Mouse (Mus musculus) neural tube, embryonic 10.5 days (tissue): ENCODE measurements around the gene Jmjd6.
"Not testable (repeated sequence)": the region's sequence is repeated elsewhere in the genome, so short reads cannot be mapped to it uniquely, and the experiment has no call there.

Source experiments
- DNase-seq: peaks from one replicate; pipeline ENCODE4 v3.0.0-alpha.2; 2017; ENCODE audit warnings: low spot score; ENCODE audit errors: extremely low spot score

Gene Jmjd6

GRCm38 (mm10) chr11:116825230-116825629, 18.0 kb downstream of the Jmjd6 start:
- peak; percentile 23 for DNase-seq

GRCm38 (mm10) chr11:116823885-116824284, 19.4 kb downstream of the Jmjd6 start:
- not testable (repeated sequence) for DNase-seq

GRCm38 (mm10) chr11:116823255-116823654, 20.0 kb downstream of the Jmjd6 start:
- no peak for DNase-seq

- no peak for DNase-seq
Observed at GRCm38 (mm10) chr11:116822626-116823025, 20.6 kb downstream of the Jmjd6 start.

GRCm38 (mm10) chr11:116822215-116822614, 21.0 kb downstream of the Jmjd6 start:
- DNase-seq: no peak

- no peak for DNase-seq
Observed at GRCm38 (mm10) chr11:116821057-116821940, 21.9 kb downstream of the Jmjd6 start.

GRCm38 (mm10) chr11:116819932-116820593, 23.2 kb downstream of the Jmjd6 start:
- no peak for DNase-seq

- no peak for DNase-seq
Observed at GRCm38 (mm10) chr11:116818722-116819121, 24.5 kb downstream of the Jmjd6 start.

- no peak for DNase-seq
Observed at GRCm38 (mm10) chr11:116817567-116817966, 25.7 kb downstream of the Jmjd6 start.

- DNase-seq: no peak
Observed at GRCm38 (mm10) chr11:116816769-116817168, 26.5 kb downstream of the Jmjd6 start.

GRCm38 (mm10) chr11:116814884-116815415, 28.3 kb downstream of the Jmjd6 start:
- DNase-seq: no peak

GRCm38 (mm10) chr11:116814076-116814883, 29.0 kb downstream of the Jmjd6 start:
- peak; percentile 67 for DNase-seq

- no peak for DNase-seq
Observed at GRCm38 (mm10) chr11:116813610-116814009, 29.6 kb downstream of the Jmjd6 start.

GRCm38 (mm10) chr11:116812793-116813529, 30.3 kb downstream of the Jmjd6 start:
- DNase-seq: peak; percentile 63

GRCm38 (mm10) chr11:116810983-116811901, 32.0 kb downstream of the Jmjd6 start:
- peak; percentile 78 for DNase-seq

- no peak for DNase-seq
Observed at GRCm38 (mm10) chr11:116810528-116810927, 32.7 kb downstream of the Jmjd6 start.

- DNase-seq: no peak
Observed at GRCm38 (mm10) chr11:116809520-116809919, 33.7 kb downstream of the Jmjd6 start.

GRCm38 (mm10) chr11:116808811-116809395, 34.3 kb downstream of the Jmjd6 start:
- no peak for DNase-seq

- peak; percentile 87 for DNase-seq
Observed at GRCm38 (mm10) chr11:116807938-116808606, 35.2 kb downstream of the Jmjd6 start.
